Mouse (Mus musculus) liver, embryonic 14.5 days (tissue): ENCODE data around the gene Atad2b.

Source experiments
- CTCF ChIP-seq: IDR thresholded peaks from 2 replicates; pipeline ENCODE4 v1.5.1; 2016; ENCODE audit warnings: antibody characterized with exemption, low read depth, control low read depth
- EP300 ChIP-seq: IDR thresholded peaks from 2 replicates; pipeline ENCODE4 v1.6.1; 2016; ENCODE audit warnings: antibody characterized with exemption, low read depth

- TF ChIP-seq CTCF, result peak; percentile 65
- TF ChIP-seq EP300, result no peak
These were observed 44.9 kb upstream of the Atad2b start for GRCm38 (mm10) chr12:4872273-4872672.
